Comparison of ENCODE assay signal across 9 mouse cellular contexts in the genomic region with DNA sequence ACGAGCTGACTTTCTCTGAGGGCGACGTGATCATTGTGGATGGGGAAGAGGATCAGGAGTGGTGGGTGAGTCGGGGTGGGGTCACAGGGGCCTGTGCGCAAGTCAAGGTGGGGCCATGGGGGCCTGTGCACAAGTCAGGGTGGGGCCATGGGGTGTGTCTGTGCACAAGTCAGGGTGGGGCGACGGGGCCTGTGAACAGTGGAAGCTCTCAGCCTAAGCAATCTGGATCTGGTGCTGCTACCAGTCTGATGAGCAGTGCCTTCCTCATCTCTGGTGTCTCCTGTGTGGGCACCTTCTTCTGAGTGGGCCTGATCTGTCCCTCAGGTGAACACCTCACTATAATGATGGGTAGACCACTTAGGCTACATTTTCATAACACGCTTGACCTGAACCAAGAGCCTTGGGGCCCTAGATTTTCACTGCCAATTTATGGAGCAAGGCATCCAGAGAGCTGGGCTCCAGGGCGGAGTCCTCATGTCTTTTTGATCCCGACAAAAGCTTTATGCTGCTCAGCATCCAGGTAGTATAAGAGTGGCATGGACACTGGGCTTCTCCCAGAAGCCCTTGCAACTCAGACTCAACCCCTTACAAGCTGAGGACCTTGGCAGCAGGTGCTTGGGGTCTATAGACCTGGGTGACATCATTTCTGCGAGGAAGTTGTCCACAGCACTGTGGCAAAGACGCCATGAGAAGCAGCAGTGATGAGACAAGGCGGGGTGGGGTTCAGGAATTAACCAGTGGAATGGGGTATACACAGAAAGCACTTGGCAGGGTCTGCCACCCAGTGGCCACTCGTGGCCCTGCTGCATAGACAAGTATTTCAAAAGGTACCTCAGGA. TPM values are rescaled to one million over a fixed set of nuclear protein-coding genes. Genes with fewer than 3 reads are reported as not detected.
DNase-seq lines count a peak whose midpoint lies in the region; ATAC-seq and TF ChIP-seq lines count a peak whose summit lies in the region.
"Had no signal": no experiment of that assay in that cellular context is flagged by ENCODE, and none has a peak within 500 bp of the region (broad histone marks: within the 10 kb centered on the region; RNA-seq: fewer than 3 reads in every experiment).

No protein-coding gene starts in this region.

- peak; percentile 78 for DNase-seq in NIH3T3 (ENCODE audit: low read depth)
- peak; percentile 70 for DNase-seq in cerebellum, adult 9-11 months
- DNase-seq in frontal cortex, postnatal 14 days (ENCODE audit: low spot score in 2 of 2), result peak; percentile 68 to 72
- DNase-seq in layer of hippocampus, adult 9-11 months, result peak; percentile 72
- peak; percentile 79 for DNase-seq in lung, embryonic 14.5 days
- peak; percentile 89 for DNase-seq in retina, embryonic 14.5 days (ENCODE audit: low spot score)
- no peak for DNase-seq in T-cell, adult 2 months (ENCODE audit: low spot score)

- H3K4me3 ChIP-seq in hindbrain, embryonic 12.5 days, result no peak overlapping the region
- no peak overlapping the region for H3K4me3 ChIP-seq in lung, embryonic 14.5 days (ENCODE audit: low read depth, low read length)

- peak; percentile 81 for TF ChIP-seq CTCF in lung, embryonic 14.5 days (IDR thresholded peaks at IDR 0.05; ENCODE audit: low read depth)

- peaks cover 86% of the 10 kb centered on the region for H3K36me3 ChIP-seq in hindbrain, embryonic 12.5 days
- H3K36me3 ChIP-seq in lung, embryonic 14.5 days (ENCODE audit: insufficient read depth), result peaks cover 45% of the 10 kb centered on the region

- H3K9ac ChIP-seq in hindbrain, embryonic 12.5 days, result no peak overlapping the region
- H3K9ac ChIP-seq in lung, embryonic 14.5 days, result no peak overlapping the region

- H3K9me3 ChIP-seq in hindbrain, embryonic 12.5 days (replicated peaks), result no peaks in the 10 kb centered on the region
- H3K9me3 ChIP-seq in lung, embryonic 14.5 days (ENCODE audit: low read depth, low read length), result no peaks in the 10 kb centered on the region

- WGBS in hindbrain, embryonic 12.5 days, result 78% methylated on average over 14 of the region's 14 CpGs
- WGBS in lung, embryonic 14.5 days, result 74% methylated on average over 14 of the region's 14 CpGs

- no peak overlapping the region for H3K4me2 ChIP-seq in hindbrain, embryonic 12.5 days (replicated peaks)
- H3K4me2 ChIP-seq in lung, embryonic 14.5 days, result no peak overlapping the region

- H3K4me1 ChIP-seq in hindbrain, embryonic 12.5 days, result no peaks in the 10 kb centered on the region
- H3K4me1 ChIP-seq in lung, embryonic 14.5 days (ENCODE audit: insufficient read depth), result no peaks in the 10 kb centered on the region

- no peak overlapping the region for H3K27ac ChIP-seq in hindbrain, embryonic 12.5 days
- H3K27ac ChIP-seq in lung, embryonic 14.5 days (ENCODE audit: low read depth), result no peak overlapping the region
- H3K27ac ChIP-seq: macrophage had no signal

- H3K27me3 ChIP-seq in hindbrain, embryonic 12.5 days, result no peaks in the 10 kb centered on the region
- H3K27me3 ChIP-seq in lung, embryonic 14.5 days (ENCODE audit: insufficient read depth, low read length), result no peaks in the 10 kb centered on the region

- peak; percentile 76 for ATAC-seq in hindbrain, embryonic 12.5 days (ENCODE audit: low FRiP score)
- ATAC-seq in lung, embryonic 14.5 days (ENCODE audit: insufficient read depth), result peak; percentile 71

RNA-seq across cellular contexts. Expression of gene Cpsf3, which starts 19.0 kb away (rescaled TPM):
- polyA plus RNA-seq in hindbrain, embryonic 12.5 days (2016; fragmentation: Nextera tagmentation; extraction: Ambion mirVana), result 113 and 118 TPM in 2 replicates
- 106 and 108 TPM in 2 replicates for polyA plus RNA-seq in lung, embryonic 14.5 days (2014; fragmentation: Nextera tagmentation; extraction: Ambion mirVana)

RNA-seq across cellular contexts. Expression of gene Itgb1bp1, which starts 19.9 kb away (rescaled TPM):
- polyA plus RNA-seq in hindbrain, embryonic 12.5 days (2016; fragmentation: Nextera tagmentation; extraction: Ambion mirVana), result 36.5 and 39.6 TPM in 2 replicates
- 49.2 and 51.4 TPM in 2 replicates for polyA plus RNA-seq in lung, embryonic 14.5 days (2014; fragmentation: Nextera tagmentation; extraction: Ambion mirVana)

RNA-seq across cellular contexts. Expression of gene Iah1, which starts 50.0 kb away (rescaled TPM):
- polyA plus RNA-seq in hindbrain, embryonic 12.5 days (2016; fragmentation: Nextera tagmentation; extraction: Ambion mirVana), result 40.2 and 42.8 TPM in 2 replicates
- 57.1 and 58.8 TPM in 2 replicates for polyA plus RNA-seq in lung, embryonic 14.5 days (2014; fragmentation: Nextera tagmentation; extraction: Ambion mirVana)
